Mouse (Mus musculus) kidney, postnatal 25 days (tissue): ENCODE measurements at regions not wholly inside any gene's neighbourhood (a gene's known extent, or its start where the extent isn't known, plus 50 kb on each side); places are given as distances from the start of the nearest gene placed in this dataset.
"Not testable (repeated sequence)": the region's sequence is repeated elsewhere in the genome, so short reads cannot be mapped to it uniquely, and the experiment has no call there.

Source experiments
- DNase-seq, 2 experiments: peaks; one replicate each; pipeline ENCODE4 v3.0.0; 2021; ENCODE audit warnings: mixed read lengths in 2 of 2

- DNase-seq: no peak
Observed at GRCm38 (mm10) chr3:15022773-15023172, 136.7 kb downstream of the Car2 start.

DNA sequence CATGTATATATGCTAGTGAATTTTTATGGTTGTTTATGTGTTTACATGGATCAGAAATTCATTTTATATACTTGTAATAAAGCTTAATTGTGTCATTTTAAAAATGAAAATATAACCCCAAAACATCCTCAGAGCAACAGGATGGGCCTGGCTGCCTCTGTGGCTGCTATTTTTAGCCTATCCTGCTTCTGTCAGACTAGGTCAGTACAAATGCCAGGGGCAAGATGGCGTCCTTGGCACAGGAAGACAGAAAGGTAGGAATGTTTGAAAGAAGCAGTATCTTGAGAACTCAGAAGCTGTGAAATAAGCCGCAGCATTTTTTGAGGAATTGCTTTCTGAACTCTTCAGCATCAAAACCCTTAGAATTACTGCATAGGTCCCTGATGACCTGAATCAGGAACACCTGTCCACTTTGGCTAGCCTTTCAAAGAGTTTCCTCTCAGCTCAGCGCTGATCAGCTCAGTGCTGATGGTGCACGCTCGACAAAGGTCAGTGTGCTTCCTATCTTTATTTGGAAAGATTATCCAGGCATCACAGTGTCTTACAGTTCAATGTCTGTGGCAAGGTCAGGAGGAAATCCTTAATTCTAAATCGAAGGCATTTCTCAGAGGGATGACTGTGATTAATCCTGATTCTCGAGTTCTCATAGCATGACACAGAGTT, 154.9 kb downstream of the Car2 start:
- peak; percentile 6 to 29 for DNase-seq

GRCm38 (mm10) chr3:15053968-15054367, 167.9 kb downstream of the Car2 start:
- DNase-seq: no peak

DNA sequence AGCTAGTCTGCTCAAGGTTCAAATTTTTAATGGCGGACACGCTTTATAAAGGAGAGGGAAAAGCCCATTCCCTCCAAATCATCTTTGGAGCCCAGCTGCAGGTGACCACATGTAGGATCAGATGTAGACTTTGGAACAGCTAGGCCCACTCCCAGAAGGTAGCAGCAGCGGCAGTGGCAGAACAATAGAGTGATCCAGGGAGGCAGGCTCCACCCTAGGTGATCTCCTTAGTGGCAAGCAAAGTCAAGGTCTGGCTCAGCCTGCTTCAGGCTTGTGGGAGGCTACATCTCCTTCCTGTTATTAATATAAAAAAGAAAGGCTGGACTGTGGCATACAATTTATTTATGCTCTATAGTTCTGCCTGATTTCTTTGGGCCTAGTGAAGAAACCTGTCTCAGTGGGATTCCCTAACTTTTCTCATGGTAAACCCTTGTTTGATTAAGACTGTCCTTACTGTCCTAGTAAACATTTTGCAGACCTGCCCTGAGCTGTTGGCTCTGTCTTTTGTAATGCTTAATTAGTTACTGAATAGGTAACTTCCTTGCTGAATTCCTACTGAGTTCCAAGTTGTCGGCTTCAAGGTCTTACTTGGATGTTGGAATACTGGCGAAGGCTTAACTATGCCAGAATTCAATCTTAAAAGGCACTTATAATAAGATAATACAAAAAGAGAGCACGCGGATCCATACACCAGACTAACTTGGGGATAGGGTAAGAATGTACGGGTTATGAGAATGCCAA, 169.6 kb downstream of the Car2 start:
- DNase-seq: not testable (repeated sequence)

GRCm38 (mm10) chr3:15056788-15057585, 170.9 kb downstream of the Car2 start:
- DNase-seq: not testable (repeated sequence)

- no peak for DNase-seq
Observed at GRCm38 (mm10) chr3:15065681-15066080, 179.6 kb downstream of the Car2 start.

DNA sequence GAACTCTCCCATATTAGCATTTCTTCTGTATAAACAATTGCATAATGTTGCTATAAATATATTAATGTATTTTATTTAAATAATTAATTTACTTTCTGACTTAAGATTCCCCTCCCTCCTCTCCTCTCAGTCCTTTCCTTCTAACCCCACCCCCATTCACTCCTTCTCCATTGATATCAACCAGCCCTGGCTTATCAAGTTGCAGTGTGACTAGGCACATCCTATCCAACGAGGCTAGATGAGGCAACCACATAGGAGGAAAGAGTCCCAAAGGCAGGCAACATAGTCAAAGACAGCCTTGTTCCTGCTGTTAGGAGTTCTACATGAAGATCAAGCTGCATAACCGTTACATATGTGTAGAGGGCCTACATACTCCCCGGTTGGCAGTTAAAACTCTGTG, 182.2 kb downstream of the Car2 start:
- DNase-seq: no peak

DNA sequence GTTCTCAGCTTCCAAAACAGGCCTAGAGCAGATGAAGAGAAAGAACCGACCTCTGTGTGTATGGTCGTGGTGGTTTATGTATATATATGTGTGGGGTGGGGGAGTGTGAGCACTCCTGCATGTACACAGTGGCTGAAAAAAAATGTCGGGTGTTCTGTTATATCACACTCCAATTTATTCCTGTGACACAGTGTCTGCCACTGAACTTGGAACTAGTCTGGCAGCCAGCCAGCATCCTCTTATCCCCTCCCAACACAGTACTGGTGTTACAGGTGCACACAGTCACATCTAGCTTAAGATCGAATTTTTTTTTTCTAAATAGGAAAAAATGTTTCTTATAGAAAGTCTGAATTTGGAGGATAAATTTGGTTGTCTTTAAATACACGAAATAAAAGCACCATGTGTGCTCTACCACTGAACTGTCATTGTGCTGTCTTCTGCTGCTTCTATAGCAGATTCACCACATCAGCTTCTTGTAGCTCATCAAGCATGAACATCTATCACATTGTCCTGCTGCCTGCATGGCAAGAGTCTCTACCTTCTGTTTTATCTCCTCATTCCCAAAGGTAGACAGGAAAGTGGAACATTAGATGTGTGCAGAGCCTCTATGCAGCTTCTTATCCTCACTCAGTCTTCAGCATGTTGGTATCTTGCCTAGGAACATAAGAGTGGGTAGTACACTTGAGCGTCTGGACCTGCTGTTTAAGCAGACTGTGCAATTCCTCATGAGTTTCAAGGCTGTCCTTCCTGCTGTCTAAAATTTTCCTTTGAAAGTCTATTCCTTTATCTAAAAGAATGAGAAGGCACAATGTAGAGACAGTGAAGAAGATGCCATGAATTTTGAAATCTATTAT, 185.2 kb downstream of the Car2 start:
- DNase-seq: no peak

DNA sequence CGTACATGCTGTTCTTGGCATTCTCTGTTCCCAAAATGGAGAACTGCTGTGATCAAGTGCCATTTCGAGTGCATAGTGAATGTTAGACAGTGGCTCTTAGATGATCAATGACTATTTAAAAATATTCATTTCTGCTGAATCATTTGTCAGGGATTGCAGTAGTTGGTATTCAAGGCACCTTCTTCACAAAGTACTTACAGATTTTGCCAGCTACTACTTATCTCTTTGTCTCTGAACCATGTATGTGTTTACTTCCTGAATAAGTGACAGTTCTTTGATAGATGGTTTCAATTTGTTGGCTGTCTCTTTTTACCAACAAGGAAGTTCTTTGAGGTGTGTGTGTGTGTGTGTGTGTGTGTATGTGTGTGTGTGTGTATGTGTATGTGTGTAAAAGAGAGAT, 187.3 kb downstream of the Car2 start:
- DNase-seq: no peak

GRCm38 (mm10) chr3:15073847-15074246, 187.8 kb downstream of the Car2 start:
- DNase-seq: no peak

DNA sequence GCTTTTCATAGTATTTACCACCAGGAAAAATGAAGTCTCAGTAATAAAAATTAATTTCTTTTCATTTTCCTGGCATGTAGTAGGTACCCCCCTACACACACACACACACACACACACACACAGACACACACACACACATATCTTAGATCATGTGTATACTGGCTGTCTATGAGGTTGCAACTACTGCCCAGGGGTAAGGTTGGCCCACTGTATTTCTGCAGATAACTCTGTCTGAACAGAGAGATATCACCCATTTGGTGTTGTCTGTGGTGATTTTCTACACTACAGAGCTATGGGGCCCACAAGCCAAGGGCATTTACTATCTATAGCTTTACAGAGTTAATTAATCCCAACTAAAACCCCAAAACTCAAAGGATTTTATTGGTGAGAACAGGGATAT, 188.9 kb downstream of the Car2 start:
- no peak for DNase-seq

DNA sequence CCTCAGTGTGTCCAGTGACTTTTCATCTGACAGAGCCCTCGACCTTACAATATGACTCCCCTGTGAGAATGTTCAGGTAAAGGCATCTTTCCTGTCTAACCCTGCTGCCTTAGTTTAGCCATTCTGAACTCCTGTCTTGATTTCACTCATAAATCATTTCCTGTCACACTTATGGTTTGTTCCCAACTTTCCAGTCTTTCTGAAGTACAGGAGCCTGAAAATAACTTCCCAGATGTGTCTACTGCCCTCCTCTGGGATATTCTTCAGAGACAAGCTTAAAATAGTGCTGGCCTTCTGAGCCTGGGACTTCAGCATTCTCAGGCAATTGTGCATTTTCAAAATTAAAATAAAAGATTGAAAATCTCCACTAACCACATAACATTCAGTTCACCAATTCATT, 204.1 kb downstream of the Car2 start:
- DNase-seq: no peak

DNA sequence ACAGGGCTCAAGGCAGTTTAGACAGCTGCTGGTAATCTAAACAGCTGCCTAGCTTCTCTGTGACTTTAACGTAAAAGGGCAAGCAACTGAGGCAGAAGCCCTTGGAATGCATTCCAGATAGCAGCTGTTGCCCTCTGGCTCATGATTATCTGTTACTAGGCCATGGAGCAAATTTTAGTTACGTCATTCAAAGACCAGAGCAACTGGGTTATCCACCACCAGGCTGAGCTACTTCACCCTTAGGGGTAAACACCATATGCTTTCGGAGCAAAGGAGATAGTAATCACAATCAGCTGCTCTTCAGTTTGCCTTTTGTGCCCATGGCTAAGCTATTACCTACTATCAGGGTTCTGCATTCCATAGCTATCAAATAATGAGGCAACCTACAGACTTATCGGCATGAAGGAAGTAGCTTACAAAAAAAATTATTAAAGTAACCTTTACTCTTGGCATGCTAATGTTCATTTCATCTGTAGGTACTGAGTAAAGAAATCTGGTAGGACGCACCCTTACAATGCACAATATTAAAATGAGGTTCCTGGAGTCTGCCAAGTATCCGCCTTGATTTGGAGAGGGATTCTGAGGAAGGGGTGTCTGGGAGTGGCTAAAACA, 212.2 kb downstream of the Car2 start:
- no peak for DNase-seq

DNA sequence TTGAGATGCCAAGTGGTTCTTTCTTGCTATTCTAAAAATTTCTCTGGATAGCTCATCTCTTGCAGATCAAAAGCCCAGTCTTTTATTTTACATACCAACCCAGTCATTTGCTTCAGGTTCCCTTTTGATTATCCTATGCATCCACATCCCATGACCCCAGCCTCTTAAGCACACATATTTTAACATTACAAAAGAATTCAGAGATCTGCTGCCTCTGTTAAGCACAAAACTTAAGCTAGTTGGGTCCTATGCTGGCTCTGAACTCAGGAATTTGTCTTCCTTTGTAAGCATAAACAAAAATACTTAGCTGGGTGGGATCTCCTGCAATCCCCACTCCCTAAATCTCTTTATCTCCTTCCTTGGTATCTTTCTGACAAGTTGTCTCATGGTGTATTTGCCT, 212.9 kb downstream of the Car2 start:
- no peak for DNase-seq

GRCm38 (mm10) chr3:15105627-15106026, 219.6 kb downstream of the Car2 start:
- no peak for DNase-seq

DNA sequence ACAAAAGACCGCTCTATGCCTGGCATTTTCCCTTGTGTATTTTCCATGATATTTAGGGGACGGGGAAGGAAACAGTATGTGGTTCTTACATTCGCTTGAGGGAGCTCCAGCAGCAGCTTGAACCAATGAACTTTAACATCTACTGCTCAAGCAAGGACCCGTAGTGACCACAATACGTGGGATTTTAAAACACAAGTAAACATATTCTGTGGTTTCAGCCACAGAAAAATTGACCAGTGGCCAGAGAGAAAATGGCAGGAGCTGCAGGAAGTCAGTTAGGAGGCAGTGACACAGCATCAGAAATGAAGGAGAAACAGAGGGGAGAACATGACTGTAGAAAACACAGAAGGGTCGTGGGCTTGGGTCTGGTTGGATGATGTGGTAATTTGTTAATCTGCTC, 220.2 kb downstream of the Car2 start:
- DNase-seq: no peak

DNA sequence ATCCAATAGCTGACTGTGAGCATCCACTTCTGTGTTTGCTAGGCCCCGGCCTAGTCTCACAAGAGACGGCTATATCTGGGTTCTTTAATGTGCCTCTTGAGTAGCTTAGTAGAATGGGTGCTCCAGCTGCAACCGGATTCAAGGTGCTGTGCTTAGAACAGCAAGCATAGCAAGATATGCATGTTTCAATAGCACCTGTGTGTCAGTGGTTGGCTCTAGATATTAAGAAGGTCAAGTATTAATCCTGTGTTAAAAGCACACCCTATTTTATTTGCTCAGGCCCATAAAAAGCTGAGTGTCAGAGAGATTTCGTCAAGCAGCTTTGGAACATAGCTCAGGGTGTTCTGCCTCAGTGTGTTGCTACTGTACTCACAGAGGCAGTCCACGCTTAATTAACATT, 221.2 kb downstream of the Car2 start:
- no peak for DNase-seq

GRCm38 (mm10) chr3:15108239-15108934, 222.3 kb downstream of the Car2 start:
- DNase-seq: no peak

- no peak for DNase-seq
Observed at GRCm38 (mm10) chr3:15110037-15110748, 221.9 kb downstream of the Gm9733 start.

- DNase-seq: no peak
Observed at GRCm38 (mm10) chr3:15112177-15112838, 219.8 kb downstream of the Gm9733 start.
